Mouse (Mus musculus): ENCODE results near the gene Nfkbia.

Nfkbia gene

DNA sequence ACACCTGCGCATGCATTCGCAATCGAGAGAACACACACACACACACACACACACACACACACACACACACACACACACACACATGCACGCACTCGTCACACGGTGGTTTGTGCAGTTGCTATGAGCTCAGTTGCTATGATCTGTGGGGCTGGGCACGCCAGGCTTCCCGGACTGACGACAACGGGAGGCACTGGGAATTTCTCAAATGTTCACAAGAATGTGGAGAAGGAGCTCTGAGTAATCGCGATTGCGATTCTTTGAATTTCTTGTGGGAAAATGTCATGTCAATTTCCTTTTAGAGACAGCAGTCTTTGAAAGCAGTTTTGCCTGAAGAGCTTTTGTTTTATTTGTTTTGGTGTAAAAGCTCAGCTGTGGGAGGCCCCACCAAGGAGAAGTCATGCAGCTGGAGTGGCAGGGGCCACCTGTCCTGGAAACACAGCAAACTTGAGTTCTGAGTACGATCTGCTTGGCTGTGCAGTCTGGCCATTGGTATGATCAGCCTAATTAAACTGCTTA lies 27.5 kb downstream of the Nfkbia start:
- peak; percentile 76 for DNase-seq

- peak; percentile 54 for DNase-seq
These were observed 28.2 kb downstream of the Nfkbia start for GRCm38 (mm10) chr12:55463992-55464845.

GRCm38 (mm10) chr12:55463087-55463486 lies 29.4 kb downstream of the Nfkbia start:
- DNase-seq = no peak

GRCm38 (mm10) chr12:55462456-55462855 lies 30.0 kb downstream of the Nfkbia start:
- DNase-seq = no peak

DNA sequence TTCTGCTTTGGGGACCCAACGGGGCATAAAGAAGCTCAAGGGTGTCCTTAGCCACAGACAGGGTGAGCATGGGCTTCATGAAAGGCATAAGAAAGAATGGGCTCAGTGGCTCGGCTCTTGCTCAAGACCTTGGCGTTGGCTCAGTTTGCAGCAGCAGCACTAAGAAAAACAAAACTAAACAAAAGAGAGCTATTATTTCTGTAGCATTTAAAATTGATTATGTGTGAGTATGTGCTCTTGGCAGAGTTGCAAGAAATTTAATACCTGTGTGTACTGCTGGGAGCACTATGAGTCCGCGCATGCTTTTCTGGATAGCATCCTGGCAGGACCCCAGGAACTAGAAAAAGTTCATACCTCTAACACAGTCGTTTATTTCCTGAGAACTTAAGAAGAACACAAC lies 30.7 kb downstream of the Nfkbia start:
- no peak for DNase-seq

GRCm38 (mm10) chr12:55460900-55461299 lies 31.5 kb downstream of the Nfkbia start:
- DNase-seq = no peak

DNA sequence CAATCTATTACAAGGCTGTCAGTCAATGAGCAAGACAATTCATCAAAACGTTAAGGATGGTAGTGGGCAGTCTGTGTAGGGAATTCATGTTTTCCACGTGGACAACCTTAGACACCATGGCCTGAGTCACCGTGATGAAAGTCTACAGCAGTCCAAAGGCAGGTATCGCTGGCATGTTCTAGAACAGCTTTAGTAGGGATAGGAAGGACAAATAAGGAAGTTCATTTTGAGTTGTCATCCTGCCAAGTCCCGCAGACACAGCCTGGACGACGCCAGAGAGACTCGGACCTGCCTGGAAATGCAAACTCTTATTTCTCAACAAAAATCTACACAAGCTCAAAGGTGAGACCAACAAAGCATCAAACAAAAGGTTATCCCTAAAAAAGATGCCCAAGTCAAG lies 32.7 kb downstream of the Nfkbia start:
- DNase-seq = no peak

GRCm38 (mm10) chr12:55456893-55457292 lies 35.6 kb downstream of the Nfkbia start:
- no peak for DNase-seq

GRCm38 (mm10) chr12:55456136-55456535 lies 36.3 kb downstream of the Nfkbia start:
- DNase-seq = no peak

DNA sequence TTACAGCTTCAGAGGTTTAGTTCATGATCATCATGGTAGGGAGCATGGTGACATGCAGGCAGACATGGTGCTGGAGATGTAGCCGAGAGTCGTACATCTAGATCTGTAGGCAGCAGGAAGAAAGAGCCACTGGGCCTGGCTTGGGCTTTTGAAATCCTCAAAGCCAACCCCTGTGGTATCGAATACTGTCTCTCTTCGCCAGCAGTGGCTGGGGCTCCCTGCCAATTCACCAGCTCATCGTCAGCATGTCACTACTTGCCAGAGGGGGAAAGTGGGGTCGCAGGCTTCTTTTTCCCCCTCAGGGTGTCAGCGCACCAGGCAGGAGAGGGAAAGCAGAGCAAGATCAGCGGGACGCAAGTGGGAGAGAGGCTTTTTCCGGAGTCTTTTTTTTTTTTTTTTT lies 37.2 kb downstream of the Nfkbia start:
- no peak for DNase-seq

GRCm38 (mm10) chr12:55453924-55454323 lies 38.5 kb downstream of the Nfkbia start:
- no peak for DNase-seq

DNA sequence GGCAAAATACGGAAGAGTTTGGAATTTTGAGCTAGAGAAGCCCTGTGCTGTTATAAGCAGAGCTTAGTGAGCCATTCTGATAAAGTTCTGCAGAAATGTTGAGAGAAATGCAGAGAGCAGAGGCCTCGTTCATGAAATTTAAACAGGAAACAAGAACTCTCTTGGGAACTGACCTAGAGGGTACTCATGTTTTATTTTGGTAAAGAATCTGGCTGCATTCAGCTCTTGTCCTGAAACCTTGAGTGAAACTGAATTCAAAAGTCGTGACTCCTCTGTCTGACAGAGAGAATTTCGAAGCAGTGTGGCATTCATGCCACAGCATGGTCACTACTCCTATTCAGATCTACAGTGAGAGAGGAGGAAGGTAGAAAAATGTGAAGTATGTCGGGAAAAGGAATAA lies 39.6 kb downstream of the Nfkbia start:
- no peak for DNase-seq

- DNase-seq = no peak
These were observed 42.0 kb downstream of the Nfkbia start for GRCm38 (mm10) chr12:55450421-55450820.

GRCm38 (mm10) chr12:55449048-55449447 lies 43.4 kb downstream of the Nfkbia start:
- DNase-seq = no peak

GRCm38 (mm10) chr12:55448457-55448856 lies 44.0 kb downstream of the Nfkbia start:
- no peak for DNase-seq

- DNase-seq = no peak
These were observed 45.1 kb downstream of the Nfkbia start for GRCm38 (mm10) chr12:55447396-55447760.

DNA sequence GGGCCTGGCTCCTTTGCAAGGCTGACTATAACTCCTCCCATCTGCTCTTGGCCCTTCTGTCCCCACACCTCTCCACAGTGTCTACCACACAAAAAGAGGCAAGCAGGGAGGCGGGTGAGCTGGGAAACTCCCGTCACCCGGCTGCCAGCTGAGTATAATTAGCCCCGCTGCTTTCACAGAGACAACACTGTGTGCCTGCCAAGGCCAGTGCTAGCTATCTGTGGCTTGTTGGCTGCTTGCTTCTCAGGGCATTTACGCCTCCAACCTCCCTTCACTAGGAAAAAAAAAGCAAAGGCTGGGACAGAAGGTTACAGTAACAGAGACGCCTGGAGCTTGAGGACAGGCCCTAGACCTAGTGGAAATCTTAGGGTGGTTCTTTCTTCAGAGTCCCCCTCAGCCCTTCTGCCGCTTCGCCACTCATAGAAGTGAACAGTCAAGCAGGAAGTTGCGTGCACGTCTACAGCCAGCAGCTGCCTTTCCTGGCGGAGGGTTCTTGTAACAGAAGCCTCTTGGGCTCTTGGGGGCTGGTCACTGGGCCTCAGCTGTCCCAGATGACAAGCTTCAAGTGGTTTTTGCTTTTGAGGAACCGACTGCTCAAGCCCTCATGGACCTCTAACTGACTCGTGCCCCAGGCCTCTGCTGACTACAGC lies 45.6 kb downstream of the Nfkbia start:
- peak; percentile 75 for DNase-seq

GRCm38 (mm10) chr12:55446366-55446745 lies 46.1 kb downstream of the Nfkbia start:
- DNase-seq = no peak

DNA sequence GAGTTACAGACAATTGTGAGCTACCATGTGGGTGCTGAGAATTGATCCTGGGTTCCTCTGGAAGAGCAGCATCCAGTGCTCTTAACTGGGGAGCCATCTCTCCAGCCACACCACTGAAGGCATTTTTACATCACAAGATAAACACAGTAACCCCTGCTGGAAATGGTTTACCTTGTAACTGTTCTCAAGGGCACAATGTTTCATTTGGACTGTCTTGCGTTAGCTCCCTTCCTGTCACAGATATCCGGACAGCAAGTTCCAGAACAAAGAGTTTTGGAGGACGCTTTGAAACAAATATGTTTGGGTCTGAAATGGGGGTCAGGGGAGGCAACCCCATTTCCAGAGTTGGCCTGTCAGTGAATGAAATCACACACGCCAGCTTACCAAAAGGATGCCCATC lies 46.9 kb downstream of the Nfkbia start:
- DNase-seq = no peak

DNA sequence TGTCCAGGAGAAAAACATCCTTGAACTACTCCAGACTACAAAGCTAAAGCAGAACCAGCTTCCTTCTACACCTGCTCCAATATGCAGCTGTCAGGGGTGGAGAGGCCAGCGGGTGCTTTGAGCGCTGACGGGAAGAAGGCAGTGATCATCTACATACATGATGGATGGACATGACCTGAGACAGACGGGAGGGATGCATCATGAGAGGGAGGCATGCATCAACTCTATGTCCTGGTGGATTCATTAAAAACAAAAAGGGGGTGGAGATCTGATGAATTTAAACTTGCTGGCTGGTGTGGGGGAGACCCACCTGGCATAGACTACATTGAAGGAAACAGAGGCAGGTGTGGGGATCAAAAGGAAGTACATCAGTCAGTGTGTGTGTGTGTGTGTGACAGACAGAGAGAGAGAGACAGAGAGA lies 48.4 kb downstream of the Nfkbia start:
- DNase-seq = peak; percentile 72

- DNase-seq = peak; percentile 65
These were observed 49.3 kb downstream of the Nfkbia start for GRCm38 (mm10) chr12:55442861-55443850.

- no peak for DNase-seq
These were observed 50.2 kb downstream of the Nfkbia start for GRCm38 (mm10) chr12:55442245-55442644.

GRCm38 (mm10) chr12:55440416-55440815 lies 52.0 kb downstream of the Nfkbia start:
- no peak for DNase-seq
